Mouse (Mus musculus) liver, embryonic 11.5 days (tissue): ENCODE data around the gene Galnt16. TPM values are rescaled to one million over a fixed set of nuclear protein-coding genes. Genes with fewer than 3 reads are reported as not detected.
A peak's percentile ranks its signal among the peaks of the same experiment; 100 is the strongest.

Experiments used
- ATAC-seq: fragments of 200-750 bp; cut with Nextera tagmentation; replicated peaks from 2 replicates; pipeline ENCODE4 v1.8.0; 2017; ENCODE audit warnings: moderate number of reproducible peaks, mild to moderate bottlenecking, moderate TSS enrichment, moderate library complexity; ENCODE audit not compliant: low FRiP score
- DNase-seq: peaks from one replicate; pipeline ENCODE4 v3.0.0-alpha.2; 2017; ENCODE audit warnings: low spot score
- H3K27ac ChIP-seq: fragments of 300-500 bp; sonication (generic); 2 replicates; pipeline ENCODE4 v1.5.1; 2014; ENCODE audit warnings: mild to moderate bottlenecking, low read depth, low read length, control low read depth
- H3K27me3 ChIP-seq: fragments of 300-500 bp; sonication (generic); replicated peaks from 2 replicates; pipeline ENCODE4 v1.6.1; 2014; ENCODE audit warnings: low read length, mixed read lengths; ENCODE audit not compliant: control insufficient read depth, insufficient read depth
- H3K36me3 ChIP-seq: fragments of 300-500 bp; sonication (generic); 2 replicates; pipeline ENCODE4 v1.6.1; 2014; ENCODE audit warnings: mild to moderate bottlenecking, low read length, moderate library complexity, mixed read lengths; ENCODE audit not compliant: control insufficient read depth, insufficient read depth
- H3K4me1 ChIP-seq: fragments of 300-500 bp; sonication (generic); replicated peaks from 2 replicates; pipeline ENCODE4 v1.6.1; 2014; ENCODE audit warnings: low read length, mixed read lengths; ENCODE audit not compliant: control insufficient read depth, insufficient read depth
- H3K4me2 ChIP-seq: fragments of 300-500 bp; sonication (generic); 2 replicates; pipeline ENCODE4 v1.6.1; 2014; ENCODE audit warnings: mild to moderate bottlenecking, control low read depth, moderate library complexity
- H3K4me3 ChIP-seq: fragments of 300-500 bp; sonication (generic); 2 replicates; pipeline ENCODE4 v1.5.1; 2014; ENCODE audit warnings: low read depth, low read length, control low read depth
- H3K9ac ChIP-seq: fragments of 300-500 bp; sonication (generic); 2 replicates; pipeline ENCODE4 v1.6.1; 2014; ENCODE audit warnings: low read depth, low read length, control low read depth
- H3K9me3 ChIP-seq: fragments of 300-500 bp; sonication (generic); 2 replicates; pipeline ENCODE4 v1.6.1; 2016; ENCODE audit warnings: low read length, inconsistent platforms, mixed read lengths; ENCODE audit not compliant: control insufficient read depth
- WGBS: fragments of 180-500 bp; shearing (Covaris S2); extraction: QIAGEN DNeasy Blood & Tissue Kit; methylation state at CpG from one replicate; pipeline ENCODE4 v1.1.7; 2014; 5-methylcytosine and 5-hydroxymethylcytosine counted together
- polyA plus RNA-seq: library from polyadenylated mRNA; unstranded; fragments of >200 nt; fragmentation: Nextera tagmentation; extraction: Ambion mirVana; gene quantifications from 2 replicates; pipeline ENCODE4 v1.2.1, GENCODE M21; 2014

The Galnt16 gene
- polyA plus RNA-seq, 1 experiment from 2014 or later, result 0.92 TPM

DNA sequence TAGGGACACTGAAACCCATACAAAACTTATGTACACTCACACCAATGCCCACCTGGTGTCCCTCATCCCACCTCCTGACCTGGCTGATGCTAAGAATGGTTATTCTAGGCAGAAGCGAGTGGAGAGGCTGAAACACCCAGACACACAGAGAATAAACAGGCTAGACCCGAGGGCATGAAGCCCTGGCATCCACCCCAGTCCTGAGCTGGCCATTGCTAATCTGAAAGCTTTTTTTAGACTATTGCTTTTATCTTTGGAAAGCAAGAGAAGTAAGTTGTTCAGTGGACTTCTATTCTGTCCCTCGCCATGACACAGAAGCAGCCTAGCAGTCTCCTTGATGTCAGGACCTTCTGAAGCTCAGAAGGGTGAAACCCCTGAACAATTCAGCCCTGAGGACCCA, 91.9 kb downstream of the Galnt16 start:
- Histone ChIP-seq H3K27ac (no peak overlapping the region), H3K9ac (no peak overlapping the region), H3K4me3 (no peak overlapping the region), H3K4me2 (no peak overlapping the region), H3K36me3 (no peaks in the 10 kb centered on the region), H3K9me3 (no peaks in the 10 kb centered on the region), H3K27me3 (no peaks in the 10 kb centered on the region), H3K4me1 (no peaks in the 10 kb centered on the region)
- ATAC-seq (no peak), DNase-seq (no peak)
- 73% methylated on average over 3 of the region's 3 CpGs for WGBS

- no peak overlapping the region for H3K4me2 ChIP-seq
- H3K4me3 ChIP-seq, result no peak overlapping the region
- DNase-seq, result no peak
- no peak overlapping the region for H3K9ac ChIP-seq
- no peaks in the 10 kb centered on the region for H3K27me3 ChIP-seq
- WGBS, result 66% methylated on average over 9 of the region's 9 CpGs
- no peaks in the 10 kb centered on the region for H3K9me3 ChIP-seq
- no peak for ATAC-seq
- H3K4me1 ChIP-seq, result no peaks in the 10 kb centered on the region
- no peaks in the 10 kb centered on the region for H3K36me3 ChIP-seq
- H3K27ac ChIP-seq, result no peak overlapping the region
Observed at GRCm38 (mm10) chr12:80612113-80612791, 94.2 kb downstream of the Galnt16 start.

DNA sequence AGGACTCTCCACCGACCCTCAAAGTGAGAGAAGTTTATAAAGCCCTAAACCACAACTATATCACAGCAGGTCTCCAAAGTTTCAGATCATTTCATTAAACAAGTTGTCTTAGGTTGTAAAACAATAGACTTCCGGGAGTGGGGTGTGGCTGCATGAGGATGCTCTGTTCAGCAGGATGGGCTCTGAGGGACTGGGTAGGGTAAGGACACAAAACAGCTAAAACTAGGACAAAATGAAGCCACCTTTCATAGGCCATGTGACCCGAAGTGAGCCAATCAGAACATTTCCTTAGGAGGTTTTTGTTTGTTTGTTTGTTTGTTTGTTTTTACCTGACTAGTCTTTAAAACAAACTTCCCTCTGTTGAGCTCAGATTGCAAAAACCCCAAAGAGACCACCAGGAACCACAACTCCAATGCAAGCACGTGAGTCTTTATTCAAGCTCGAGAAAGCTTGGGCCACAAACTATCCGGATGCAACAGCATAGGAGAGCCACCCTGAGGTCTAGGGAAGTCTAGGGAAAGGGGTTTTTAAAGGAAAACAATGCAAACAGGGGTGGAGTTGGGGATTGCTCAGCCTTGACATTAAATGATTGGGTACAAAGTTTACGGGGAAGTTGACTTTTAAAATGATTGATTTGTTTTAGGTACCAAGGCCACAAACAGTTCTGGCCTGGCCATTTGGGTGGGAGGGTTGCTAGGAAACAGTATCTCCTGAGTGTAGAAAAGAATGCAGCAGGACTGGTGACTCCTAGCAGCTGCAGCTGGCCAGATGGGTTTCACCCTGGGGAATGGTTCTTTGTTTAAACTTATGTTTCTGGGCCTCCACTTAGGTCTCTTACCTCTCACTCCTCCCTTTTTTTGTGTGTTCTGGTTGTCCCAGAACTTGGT, 97.5 kb downstream of the Galnt16 start:
- no peaks in the 10 kb centered on the region for H3K9me3 ChIP-seq
- H3K27me3 ChIP-seq, result no peaks in the 10 kb centered on the region
- ATAC-seq, result no peak
- H3K4me1 ChIP-seq, result no peaks in the 10 kb centered on the region
- H3K27ac ChIP-seq, result no peak overlapping the region
- WGBS, result 51% methylated on average over 7 of the region's 7 CpGs
- DNase-seq, result no peak
- no peak overlapping the region for H3K9ac ChIP-seq
- H3K4me2 ChIP-seq, result no peak overlapping the region
- H3K4me3 ChIP-seq, result no peak overlapping the region
- no peaks in the 10 kb centered on the region for H3K36me3 ChIP-seq

- Histone ChIP-seq H3K9me3 (no peaks in the 10 kb centered on the region), H3K27ac (no peak overlapping the region), H3K27me3 (no peaks in the 10 kb centered on the region), H3K4me2 (no peak overlapping the region), H3K4me3 (no peak overlapping the region), H3K9ac (no peak overlapping the region), H3K36me3 (no peaks in the 10 kb centered on the region), H3K4me1 (no peaks in the 10 kb centered on the region)
- 66% methylated on average over 5 of the region's 5 CpGs for WGBS
- ATAC-seq, result no peak
- no peak for DNase-seq
Observed at GRCm38 (mm10) chr12:80620501-80620900, 102.4 kb downstream of the Galnt16 start.

DNA sequence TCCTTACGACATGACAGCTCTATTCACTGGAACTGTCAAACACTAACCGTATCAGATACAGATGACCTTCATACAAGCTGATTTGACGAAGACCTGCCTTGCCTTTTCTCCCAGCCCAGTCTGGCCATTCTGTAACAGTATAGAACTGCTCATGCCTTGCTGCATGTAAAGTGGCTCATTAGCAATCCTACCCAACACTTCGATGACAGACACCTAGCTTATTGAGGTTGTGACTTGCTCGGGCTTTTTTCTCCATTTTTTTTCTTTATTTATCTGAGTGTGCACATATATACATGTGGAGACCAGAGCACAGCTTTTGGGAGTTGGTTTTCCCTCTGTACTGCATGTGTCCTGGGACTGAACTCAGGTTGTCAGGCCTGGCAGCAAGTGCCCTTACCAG, 113.7 kb downstream of the Galnt16 start:
- DNase-seq (no peak), ATAC-seq (no peak)
- Histone ChIP-seq H3K27me3 (no peaks in the 10 kb centered on the region), H3K4me2 (no peak overlapping the region), H3K36me3 (peaks cover 23% of the 10 kb centered on the region), H3K9me3 (no peaks in the 10 kb centered on the region), H3K4me3 (no peak overlapping the region), H3K27ac (no peak overlapping the region), H3K9ac (no peak overlapping the region), H3K4me1 (no peaks in the 10 kb centered on the region)
- WGBS, result 85% methylated on average over 5 of the region's 5 CpGs

DNA sequence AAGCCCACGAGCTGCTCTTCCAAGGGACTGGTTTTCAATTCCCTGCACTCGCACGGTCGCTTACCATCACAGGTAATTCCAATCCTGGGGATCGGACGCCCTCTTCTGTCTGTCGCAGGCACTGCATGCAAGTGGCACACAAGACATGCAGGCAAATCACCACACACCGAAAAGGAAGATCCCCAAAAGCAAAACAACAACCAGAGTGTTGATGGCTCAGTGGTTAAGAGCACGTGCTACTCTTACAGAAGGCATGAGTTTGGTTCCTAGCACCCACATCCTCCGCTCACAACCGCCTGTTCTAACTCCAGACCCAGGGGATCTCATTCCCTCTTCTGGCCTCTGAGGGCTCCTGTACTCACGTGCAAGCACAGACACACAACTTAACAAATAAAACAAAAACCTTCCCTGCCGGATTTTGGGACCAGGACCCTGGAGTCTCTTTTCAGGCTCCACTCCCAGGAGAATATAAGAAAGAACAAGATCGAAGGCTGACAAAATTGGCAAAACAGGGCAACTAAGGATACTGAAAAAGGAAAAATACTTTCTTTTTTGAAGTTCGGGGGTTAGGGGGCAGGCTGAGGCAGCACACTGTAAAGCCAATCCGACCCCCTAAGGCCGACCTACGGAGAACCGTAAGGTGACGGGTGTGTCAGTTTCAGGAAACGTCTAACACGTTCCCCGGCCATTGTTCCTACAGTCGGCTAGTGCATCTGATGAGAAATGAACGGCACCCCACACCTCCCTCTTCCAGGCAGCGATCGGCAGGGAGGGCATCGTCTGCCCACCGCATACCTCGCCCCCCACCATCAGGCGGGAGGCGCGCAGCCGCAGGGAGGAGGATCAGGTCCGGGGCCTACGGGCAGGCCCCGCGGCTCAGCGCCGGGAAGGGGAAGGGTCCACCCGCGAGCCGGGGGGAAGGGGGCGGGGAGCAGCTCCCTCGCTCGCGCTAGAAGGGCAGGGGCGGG, 124.9 kb downstream of the Galnt16 start:
- peak overlapping the region; percentile 99 for H3K9ac ChIP-seq
- DNase-seq (peak; percentile 83), ATAC-seq (peak; percentile 45)
- no peaks in the 10 kb centered on the region for H3K27me3 ChIP-seq
- no peaks in the 10 kb centered on the region for H3K9me3 ChIP-seq
- peak overlapping the region; percentile 89 for H3K27ac ChIP-seq
- H3K4me1 ChIP-seq, result peaks cover 25% of the 10 kb centered on the region
- H3K36me3 ChIP-seq, result peaks cover 17% of the 10 kb centered on the region
- H3K4me3 ChIP-seq, result peak overlapping the region; percentile 97
- H3K4me2 ChIP-seq, result peak overlapping the region; percentile 78
- 2% methylated on average over 47 of the region's 48 CpGs for WGBS

DNA sequence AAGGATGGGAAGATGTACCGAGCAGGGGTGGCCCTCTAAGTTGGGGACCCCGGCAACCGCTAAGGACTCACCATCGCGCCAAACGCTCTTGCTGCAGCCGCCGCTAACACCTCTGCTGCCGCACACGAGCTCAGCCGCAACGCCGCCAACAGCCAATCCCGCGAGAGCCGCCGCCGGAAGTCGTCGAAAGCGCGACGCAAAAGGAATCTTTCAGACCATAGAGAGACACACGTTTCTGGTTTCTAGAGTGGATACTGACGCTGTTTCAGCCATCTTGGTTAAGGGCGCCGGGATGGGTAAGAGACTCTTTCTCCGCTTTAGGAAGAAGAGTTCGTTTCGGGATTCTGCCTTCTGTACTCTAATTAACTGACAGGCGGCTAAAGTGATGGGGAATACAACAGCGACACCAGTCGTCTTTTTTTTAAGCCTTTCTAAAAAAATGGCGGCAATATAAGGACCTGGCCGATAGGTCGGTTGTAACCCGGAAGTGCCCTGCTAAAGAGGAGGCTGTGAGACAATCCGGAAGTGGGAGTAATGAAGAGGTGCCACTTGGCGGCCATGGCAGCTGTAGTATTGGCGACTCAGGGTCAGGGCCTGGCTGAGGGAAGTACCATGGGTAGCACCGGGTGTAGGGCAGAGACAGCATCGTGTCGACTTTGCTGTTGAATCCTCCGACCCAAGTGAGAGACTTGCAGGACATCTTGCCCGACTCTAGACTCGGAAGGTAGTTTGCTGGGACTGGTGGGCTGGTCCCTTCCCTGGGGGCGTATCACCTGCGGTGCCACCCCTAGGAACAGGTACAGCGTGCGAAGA, 125.8 kb downstream of the Galnt16 start, which contains the start of the genes Slc39a9 and Erh:
Slc39a9 (plus strand) TSS at position 191 of the 813 bp plus-strand sequence.
Erh (minus strand) TSS at position 649 of the 813 bp plus-strand sequence.
- H3K4me2 ChIP-seq, result peak within 1 kb of the TSS; percentile 78
- peak within 1 kb of the TSS; percentile 89 for H3K27ac ChIP-seq
- H3K9ac ChIP-seq, result peak within 1 kb of the TSS; percentile 99
- H3K4me1 ChIP-seq, result peaks cover 25% of the 10 kb centered on the region
- no peaks in the 10 kb centered on the region for H3K27me3 ChIP-seq
- peak within 1 kb of the TSS; percentile 97 for H3K4me3 ChIP-seq
- peaks cover 12% of the 10 kb centered on the region for H3K36me3 ChIP-seq
- ATAC-seq (peak; percentile 96), DNase-seq (peak; percentile 91)
- under 1% methylated on average over 50 of the region's 50 CpGs for WGBS
- H3K9me3 ChIP-seq, result no peaks in the 10 kb centered on the region
